Mouse (Mus musculus): ENCODE results near the gene Kitl. TPM values are rescaled to one million over a fixed set of nuclear protein-coding genes. Genes with fewer than 3 reads are reported as not detected.

Gene Kitl
- total RNA-seq (2014; rRNA removed) (2.5 and 5.5 TPM in 2 replicates), polyA plus RNA-seq (2012; rRNA removed) (2.0 and 2.4 TPM in 2 replicates)

DNA sequence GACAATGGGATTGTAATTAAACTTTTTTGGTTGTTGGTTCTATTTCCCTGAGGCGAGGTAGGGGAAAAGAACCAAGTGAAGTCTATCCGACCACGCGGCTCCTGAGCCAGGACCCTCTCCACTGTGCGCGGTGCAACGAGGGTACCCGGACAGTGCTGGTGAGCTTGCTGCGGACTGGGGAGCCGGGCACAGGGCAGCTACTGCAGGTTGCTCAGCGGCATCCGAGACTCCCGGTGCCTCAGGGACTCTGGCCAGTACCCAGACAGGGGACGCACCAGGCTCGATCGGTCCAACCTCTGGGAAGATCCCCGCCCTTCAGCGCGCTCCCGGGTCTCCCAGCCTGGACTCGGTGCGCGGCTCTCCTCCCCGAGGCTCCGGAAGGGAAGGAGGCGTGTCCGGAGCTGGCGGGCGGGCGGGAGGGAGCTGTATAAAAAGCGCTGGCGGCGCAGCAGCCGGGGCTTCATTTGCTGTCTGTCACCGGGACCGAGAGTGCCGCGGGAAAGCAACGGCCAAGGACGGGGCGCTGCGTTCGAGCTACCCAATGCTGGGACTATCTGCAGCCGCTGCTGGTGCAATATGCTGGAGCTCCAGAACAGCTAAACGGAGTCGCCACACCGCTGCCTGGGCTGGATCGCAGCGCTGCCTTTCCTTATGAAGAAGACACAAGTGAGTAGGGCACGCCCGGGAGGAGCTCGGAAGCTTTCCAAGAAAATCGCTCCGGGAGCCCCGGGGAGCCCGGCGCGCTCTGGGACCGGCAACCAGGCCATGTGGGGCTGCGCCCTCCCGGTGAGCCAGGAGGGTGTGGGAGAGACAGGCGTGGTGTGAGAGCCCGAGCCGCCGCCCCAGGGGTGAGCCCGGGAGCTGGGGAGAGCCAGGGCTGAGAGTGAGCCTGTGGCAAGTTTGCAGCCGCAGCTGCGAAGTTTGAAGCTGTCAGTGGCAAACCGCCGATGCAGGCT, at the start of gene Kitl:
TSS of gene Kitl (plus strand) at position 261 of the 956 bp plus-strand sequence.
- no peaks in the 10 kb centered on the region; the same call in 1 of the 2 replicates for H3K27me3 ChIP-seq (ENCODE audit: control insufficient read depth, insufficient read depth, low read length)
- peak within 1 kb of the TSS; percentile 74 for H3K9ac ChIP-seq (ENCODE audit: low read depth, low read length)
- peak; percentile 27 for DNase-seq (ENCODE audit: extremely low read depth, low read depth, low spot score)
- peaks cover 1% of the 10 kb centered on the region; the same call in 1 of the 2 replicates for H3K4me1 ChIP-seq (ENCODE audit: control insufficient read depth, insufficient read depth, low read length)
- peak within 1 kb of the TSS; percentile 85 for H3K4me3 ChIP-seq (ENCODE audit: insufficient read depth, low read depth, low read length)
- under 1% methylated on average over 70 of the region's 70 CpGs for WGBS
- H3K36me3 ChIP-seq (ENCODE audit: control insufficient read depth, insufficient read depth, low read length) = no peaks in the 10 kb centered on the region
- no peaks in the 10 kb centered on the region for H3K79me2 ChIP-seq (ENCODE audit: control insufficient read depth, insufficient read depth, low read length)
- TF ChIP-seq POLR2A (IDR thresholded peaks at IDR 0.05; ENCODE audit: extremely low read depth, insufficient read depth, low read length) = peak; percentile 68
- TF ChIP-seq CTCF (IDR thresholded peaks at IDR 0.05; ENCODE audit: low read depth, low read length) = no peak
- H3K27ac ChIP-seq (replicated peaks; ENCODE audit: insufficient read depth, low read depth, low read length) = peak within 1 kb of the TSS; percentile 15; the same call in 1 of the 2 replicates

DNA sequence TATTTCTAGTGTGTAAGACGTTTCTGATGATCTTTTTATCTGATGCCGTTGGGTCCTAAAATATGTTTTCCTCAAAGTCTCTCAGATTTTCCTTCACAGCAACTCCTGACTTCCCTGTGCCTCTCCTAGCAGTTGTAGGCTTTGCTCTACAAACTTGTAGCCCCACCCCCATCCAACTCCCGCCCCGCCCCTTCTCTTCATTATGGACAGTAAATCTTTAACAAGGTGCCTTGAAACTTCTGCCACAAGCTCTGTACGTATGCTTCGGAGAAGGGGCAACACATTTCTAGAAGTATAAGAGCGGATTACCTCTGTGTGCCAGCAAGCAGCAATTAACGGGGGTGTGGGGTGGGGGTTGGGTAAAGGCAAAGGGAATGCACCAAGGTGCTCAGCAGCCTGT, 42.6 kb upstream of the Kitl start:
- no peak for TF ChIP-seq CTCF (IDR thresholded peaks at IDR 0.05; ENCODE audit: low read depth, low read length)
- WGBS = 63% methylated on average over 8 of the region's 8 CpGs

DNA sequence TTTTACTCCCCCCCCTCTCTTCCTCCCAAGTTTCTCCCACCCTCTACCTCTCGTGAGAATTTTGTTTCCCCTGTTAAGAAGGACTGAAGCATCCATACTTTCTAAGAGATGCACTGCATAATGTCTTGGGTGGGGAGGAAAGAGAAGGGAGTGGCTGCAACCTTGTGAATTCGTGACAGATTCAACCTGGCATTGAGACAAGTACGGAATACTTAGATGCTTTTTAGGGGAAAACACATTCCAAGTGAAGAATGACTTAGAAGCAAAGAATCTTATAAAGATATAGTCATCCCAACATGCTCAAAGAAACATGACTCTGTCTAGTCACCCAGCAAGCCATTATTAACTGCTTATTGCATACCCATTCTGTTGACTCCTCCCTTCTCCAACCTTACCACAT, 35.3 kb upstream of the Kitl start:
- Histone ChIP-seq H3K4me1 (ENCODE audit: control insufficient read depth, insufficient read depth, low read length) (no peaks in the 10 kb centered on the region), H3K36me3 (ENCODE audit: control insufficient read depth, insufficient read depth, low read length) (no peaks in the 10 kb centered on the region), H3K79me2 (ENCODE audit: control insufficient read depth, insufficient read depth, low read length) (no peaks in the 10 kb centered on the region), H3K27me3 (ENCODE audit: control insufficient read depth, insufficient read depth, low read length) (no peaks in the 10 kb centered on the region), H3K27ac (replicated peaks; ENCODE audit: insufficient read depth, low read depth, low read length) (no peak overlapping the region), H3K9ac (ENCODE audit: low read depth, low read length) (no peak overlapping the region), H3K4me3 (ENCODE audit: insufficient read depth, low read depth, low read length) (no peak overlapping the region)
- 85% methylated on average over 3 of the region's 3 CpGs for WGBS
- no peak for TF ChIP-seq CTCF (IDR thresholded peaks at IDR 0.05; ENCODE audit: low read depth, low read length)
- DNase-seq (ENCODE audit: extremely low read depth, low read depth, low spot score) = no peak

More for the DNA sequence above, 42.6 kb upstream of the Kitl start:
- no peaks in the 10 kb centered on the region for H3K4me1 ChIP-seq (ENCODE audit: control insufficient read depth, insufficient read depth, low read length)
- no peaks in the 10 kb centered on the region for H3K36me3 ChIP-seq (ENCODE audit: control insufficient read depth, insufficient read depth, low read length)
- no peak overlapping the region for H3K4me3 ChIP-seq (ENCODE audit: insufficient read depth, low read depth, low read length)
- no peak overlapping the region for H3K9ac ChIP-seq (ENCODE audit: low read depth, low read length)
- no peak for DNase-seq (ENCODE audit: extremely low read depth, low read depth, low spot score)
- H3K27ac ChIP-seq (replicated peaks; ENCODE audit: insufficient read depth, low read depth, low read length) = no peak overlapping the region
- no peaks in the 10 kb centered on the region for H3K27me3 ChIP-seq (ENCODE audit: control insufficient read depth, insufficient read depth, low read length)
- no peaks in the 10 kb centered on the region for H3K79me2 ChIP-seq (ENCODE audit: control insufficient read depth, insufficient read depth, low read length)

GRCm38 (mm10) chr10:99980916-99981315, 34.5 kb upstream of the Kitl start:
- no peaks in the 10 kb centered on the region for H3K4me1 ChIP-seq (ENCODE audit: control insufficient read depth, insufficient read depth, low read length)
- H3K36me3 ChIP-seq (ENCODE audit: control insufficient read depth, insufficient read depth, low read length) = no peaks in the 10 kb centered on the region
- DNase-seq (ENCODE audit: extremely low read depth, low read depth, low spot score) = no peak
- H3K9ac ChIP-seq (ENCODE audit: low read depth, low read length) = no peak overlapping the region
- no peaks in the 10 kb centered on the region for H3K79me2 ChIP-seq (ENCODE audit: control insufficient read depth, insufficient read depth, low read length)
- 88% methylated on average over 2 of the region's 2 CpGs for WGBS
- H3K27me3 ChIP-seq (ENCODE audit: control insufficient read depth, insufficient read depth, low read length) = no peaks in the 10 kb centered on the region
- no peak for TF ChIP-seq POLR2A (IDR thresholded peaks at IDR 0.05; ENCODE audit: extremely low read depth, insufficient read depth, low read length)
- no peak for TF ChIP-seq CTCF (IDR thresholded peaks at IDR 0.05; ENCODE audit: low read depth, low read length)
- no peak overlapping the region for H3K4me3 ChIP-seq (ENCODE audit: insufficient read depth, low read depth, low read length)
- no peak overlapping the region for H3K27ac ChIP-seq (replicated peaks; ENCODE audit: insufficient read depth, low read depth, low read length)

- H3K36me3 ChIP-seq (ENCODE audit: control insufficient read depth, insufficient read depth, low read length) = no peaks in the 10 kb centered on the region
- TF ChIP-seq POLR2A (IDR thresholded peaks at IDR 0.05; ENCODE audit: extremely low read depth, insufficient read depth, low read length) (no peak), CTCF (IDR thresholded peaks at IDR 0.05; ENCODE audit: low read depth, low read length) (no peak)
- H3K27ac ChIP-seq (replicated peaks; ENCODE audit: insufficient read depth, low read depth, low read length) = no peak overlapping the region
- no peaks in the 10 kb centered on the region for H3K4me1 ChIP-seq (ENCODE audit: control insufficient read depth, insufficient read depth, low read length)
- H3K9ac ChIP-seq (ENCODE audit: low read depth, low read length) = no peak overlapping the region
- peak; percentile 83 for DNase-seq (ENCODE audit: extremely low read depth, low read depth, low spot score)
- no peaks in the 10 kb centered on the region for H3K27me3 ChIP-seq (ENCODE audit: control insufficient read depth, insufficient read depth, low read length)
- WGBS = 37% methylated on average over 5 of the region's 5 CpGs
- no peaks in the 10 kb centered on the region for H3K79me2 ChIP-seq (ENCODE audit: control insufficient read depth, insufficient read depth, low read length)
- no peak overlapping the region for H3K4me3 ChIP-seq (ENCODE audit: insufficient read depth, low read depth, low read length)
Observed at GRCm38 (mm10) chr10:99981887-99982286, 33.5 kb upstream of the Kitl start.

GRCm38 (mm10) chr10:99986745-99987144, 28.7 kb upstream of the Kitl start:
- TF ChIP-seq POLR2A (IDR thresholded peaks at IDR 0.05; ENCODE audit: extremely low read depth, insufficient read depth, low read length) (no peak), CTCF (IDR thresholded peaks at IDR 0.05; ENCODE audit: low read depth, low read length) (no peak)
- Histone ChIP-seq H3K27me3 (ENCODE audit: control insufficient read depth, insufficient read depth, low read length) (no peaks in the 10 kb centered on the region), H3K27ac (replicated peaks; ENCODE audit: insufficient read depth, low read depth, low read length) (no peak overlapping the region), H3K4me1 (ENCODE audit: control insufficient read depth, insufficient read depth, low read length) (no peaks in the 10 kb centered on the region), H3K9ac (ENCODE audit: low read depth, low read length) (no peak overlapping the region), H3K4me3 (ENCODE audit: insufficient read depth, low read depth, low read length) (no peak overlapping the region), H3K36me3 (ENCODE audit: control insufficient read depth, insufficient read depth, low read length) (no peaks in the 10 kb centered on the region), H3K79me2 (ENCODE audit: control insufficient read depth, insufficient read depth, low read length) (no peaks in the 10 kb centered on the region)
- 81% methylated on average over 8 of the region's 8 CpGs for WGBS
- DNase-seq (ENCODE audit: extremely low read depth, low read depth, low spot score) = no peak
